Mouse (Mus musculus) intestine, embryonic 16.5 days (tissue): ENCODE measurements around the gene Ccdc107. TPM values are rescaled to one million over a fixed set of nuclear protein-coding genes. Genes with fewer than 3 reads are reported as not detected.
A peak's percentile ranks its signal among the peaks of the same experiment; 100 is the strongest.

Experiments
- ATAC-seq: fragments of 200-750 bp; cut with Nextera tagmentation; 2 replicates; pipeline ENCODE4 v1.8.0; 2017; ENCODE audit warnings: moderate TSS enrichment, moderate library complexity
- H3K27ac ChIP-seq: fragments of 300-500 bp; sonication (generic); 2 replicates; pipeline ENCODE4 v1.5.1; 2014; ENCODE audit warnings: mild to moderate bottlenecking, low read length
- H3K27me3 ChIP-seq: fragments of 300-500 bp; sonication (generic); replicated peaks from 2 replicates; pipeline ENCODE4 v1.6.1; 2014; ENCODE audit warnings: low read length, control low read depth, mixed read lengths; ENCODE audit not compliant: control insufficient read depth, insufficient read depth
- H3K36me3 ChIP-seq: fragments of 300-500 bp; sonication (generic); 2 replicates; pipeline ENCODE4 v1.6.1; 2014; ENCODE audit warnings: low read length, control low read depth; ENCODE audit not compliant: control insufficient read depth, insufficient read depth
- H3K4me1 ChIP-seq: fragments of 300-500 bp; sonication (generic); 2 replicates; pipeline ENCODE4 v1.6.1; 2014; ENCODE audit warnings: low read length, control low read depth, mixed read lengths; ENCODE audit not compliant: control insufficient read depth, insufficient read depth
- H3K4me2 ChIP-seq: fragments of 300-500 bp; sonication (generic); 2 replicates; pipeline ENCODE4 v1.6.1; 2014; ENCODE audit warnings: low read depth, low read length, control low read depth
- H3K4me3 ChIP-seq: fragments of 300-500 bp; sonication (generic); 2 replicates; pipeline ENCODE4 v1.5.1; 2014; ENCODE audit warnings: mild to moderate bottlenecking, low read length
- H3K9ac ChIP-seq: fragments of 300-500 bp; sonication (generic); 2 replicates; pipeline ENCODE4 v1.6.1; 2014; ENCODE audit warnings: low read depth, low read length
- H3K9me3 ChIP-seq: fragments of 300-500 bp; sonication (generic); 2 replicates; pipeline ENCODE4 v1.6.1; 2016; ENCODE audit warnings: low read length, control low read depth; ENCODE audit not compliant: control insufficient read depth
- WGBS: fragments of 180-500 bp; shearing (Covaris S2); extraction: QIAGEN DNeasy Blood & Tissue Kit; methylation state at CpG from one replicate; pipeline ENCODE4 v1.1.7; 2014; 5-methylcytosine and 5-hydroxymethylcytosine counted together
- polyA plus RNA-seq: library from polyadenylated mRNA; unstranded; fragments of >200 nt; fragmentation: Nextera tagmentation; extraction: Ambion mirVana; gene quantifications from 2 replicates; pipeline ENCODE4 v1.2.1, GENCODE M21; 2015

The Ccdc107 gene
- polyA plus RNA-seq, 1 experiment from 2014 or later: 102 TPM

GRCm38 (mm10) chr4:43506074-43506473 lies 13.4 kb downstream of the Ccdc107 start:
- no peak overlapping the region for H3K9ac ChIP-seq
- ATAC-seq: no peak
- no peak overlapping the region for H3K4me2 ChIP-seq
- H3K27ac ChIP-seq: no peak overlapping the region
- H3K4me1 ChIP-seq: peaks cover 40% of the 10 kb centered on the region
- H3K27me3 ChIP-seq: no peaks in the 10 kb centered on the region
- H3K36me3 ChIP-seq: no peaks in the 10 kb centered on the region
- 74% methylated on average over 8 of the region's 8 CpGs for WGBS
- H3K4me3 ChIP-seq: no peak overlapping the region
- no peaks in the 10 kb centered on the region for H3K9me3 ChIP-seq

- Histone ChIP-seq H3K4me2 (peak within 1 kb of the TSS; percentile 77), H3K27ac (peak within 1 kb of the TSS; percentile 86), H3K4me1 (peaks cover 38% of the 10 kb centered on the region), H3K9ac (peak within 1 kb of the TSS; percentile 78), H3K9me3 (no peaks in the 10 kb centered on the region), H3K27me3 (no peaks in the 10 kb centered on the region), H3K36me3 (no peaks in the 10 kb centered on the region), H3K4me3 (peak within 1 kb of the TSS; percentile 64)
- 54% methylated on average over 9 of the region's 9 CpGs for WGBS
- ATAC-seq: peak; percentile 23
Observed at GRCm38 (mm10) chr4:43506536-43507185, 14.0 kb downstream of the Ccdc107 start, which contains the start of gene Car9. TSS of gene Car9 (plus strand) at chr4:43506966.

- no peaks in the 10 kb centered on the region for H3K9me3 ChIP-seq
- H3K4me2 ChIP-seq: peak overlapping the region; percentile 77
- peak; percentile 41 for ATAC-seq
- WGBS: 6% methylated on average over 22 of the region's 22 CpGs
- H3K4me1 ChIP-seq: peaks cover 33% of the 10 kb centered on the region
- H3K27ac ChIP-seq: peak overlapping the region; percentile 86
- no peaks in the 10 kb centered on the region for H3K36me3 ChIP-seq
- peak overlapping the region; percentile 64 for H3K4me3 ChIP-seq
- H3K27me3 ChIP-seq: no peaks in the 10 kb centered on the region
- H3K9ac ChIP-seq: peak overlapping the region; percentile 78
Observed at GRCm38 (mm10) chr4:43507938-43508665, 15.4 kb downstream of the Ccdc107 start.

- peak overlapping the region; percentile 64 for H3K4me3 ChIP-seq
- H3K27ac ChIP-seq: peak overlapping the region; percentile 86
- peak; percentile 83 for ATAC-seq
- peaks cover 29% of the 10 kb centered on the region for H3K4me1 ChIP-seq
- 5% methylated on average over 13 of the region's 13 CpGs for WGBS
- no peaks in the 10 kb centered on the region for H3K36me3 ChIP-seq
- H3K9ac ChIP-seq: peak overlapping the region; percentile 78
- H3K4me2 ChIP-seq: peak overlapping the region; percentile 77
- no peaks in the 10 kb centered on the region for H3K27me3 ChIP-seq
- H3K9me3 ChIP-seq: no peaks in the 10 kb centered on the region
Observed at GRCm38 (mm10) chr4:43508666-43508997, 15.9 kb downstream of the Ccdc107 start.

- Histone ChIP-seq H3K9ac (peak overlapping the region; percentile 78), H3K4me1 (peaks cover 27% of the 10 kb centered on the region), H3K9me3 (no peaks in the 10 kb centered on the region), H3K36me3 (no peaks in the 10 kb centered on the region), H3K4me2 (peak overlapping the region; percentile 77), H3K27ac (peak overlapping the region; percentile 86), H3K4me3 (peak overlapping the region; percentile 64), H3K27me3 (no peaks in the 10 kb centered on the region)
- ATAC-seq: peak; percentile 10
- WGBS: 41% methylated on average over 9 of the region's 9 CpGs
Observed at GRCm38 (mm10) chr4:43509109-43509508, 16.4 kb downstream of the Ccdc107 start.

- H3K27ac ChIP-seq: no peak overlapping the region
- H3K36me3 ChIP-seq: no peaks in the 10 kb centered on the region
- H3K27me3 ChIP-seq: no peaks in the 10 kb centered on the region
- H3K9ac ChIP-seq: no peak overlapping the region
- WGBS: 76% methylated on average over 19 of the region's 19 CpGs
- no peak overlapping the region for H3K4me3 ChIP-seq
- H3K4me1 ChIP-seq: peaks cover 22% of the 10 kb centered on the region
- H3K4me2 ChIP-seq: no peak overlapping the region
- no peak for ATAC-seq
- no peaks in the 10 kb centered on the region for H3K9me3 ChIP-seq
Observed at GRCm38 (mm10) chr4:43511675-43512454, 19.2 kb downstream of the Ccdc107 start.

- H3K4me3 ChIP-seq: no peak overlapping the region
- no peak overlapping the region for H3K4me2 ChIP-seq
- no peaks in the 10 kb centered on the region for H3K9me3 ChIP-seq
- H3K4me1 ChIP-seq: peaks cover 17% of the 10 kb centered on the region
- no peaks in the 10 kb centered on the region for H3K36me3 ChIP-seq
- H3K27ac ChIP-seq: no peak overlapping the region
- ATAC-seq: no peak
- no peaks in the 10 kb centered on the region for H3K27me3 ChIP-seq
- WGBS: 68% methylated on average over 7 of the region's 7 CpGs
- no peak overlapping the region for H3K9ac ChIP-seq
Observed at GRCm38 (mm10) chr4:43512653-43513052, 20.0 kb downstream of the Ccdc107 start.

- no peak overlapping the region for H3K4me3 ChIP-seq
- WGBS: 91% methylated on average over 4 of the region's 4 CpGs
- H3K9ac ChIP-seq: no peak overlapping the region
- no peaks in the 10 kb centered on the region for H3K36me3 ChIP-seq
- no peak overlapping the region for H3K4me2 ChIP-seq
- peaks cover 11% of the 10 kb centered on the region for H3K4me1 ChIP-seq
- no peaks in the 10 kb centered on the region for H3K27me3 ChIP-seq
- ATAC-seq: no peak
- no peak overlapping the region for H3K27ac ChIP-seq
- no peaks in the 10 kb centered on the region for H3K9me3 ChIP-seq
Observed at GRCm38 (mm10) chr4:43513300-43513699, 20.6 kb downstream of the Ccdc107 start.

- no peak overlapping the region for H3K4me3 ChIP-seq
- H3K9me3 ChIP-seq: no peaks in the 10 kb centered on the region
- H3K4me2 ChIP-seq: no peak overlapping the region
- peaks cover 8% of the 10 kb centered on the region for H3K4me1 ChIP-seq
- H3K27me3 ChIP-seq: no peaks in the 10 kb centered on the region
- H3K9ac ChIP-seq: no peak overlapping the region
- H3K36me3 ChIP-seq: no peaks in the 10 kb centered on the region
- no peak for ATAC-seq
- no peak overlapping the region for H3K27ac ChIP-seq
- WGBS: 68% methylated on average over 4 of the region's 4 CpGs
Observed at GRCm38 (mm10) chr4:43513791-43514190, 21.1 kb downstream of the Ccdc107 start.
